In genomic region chr4:56856371-56856949, GRCm38 (mm10) we compare ENCODE assay signal across 18 mouse cellular contexts.
"Had no signal": no experiment of that assay in that cellular context is flagged by ENCODE, and none has a peak within 500 bp of the region (broad histone marks: within the 10 kb centered on the region; RNA-seq: fewer than 3 reads in every experiment).

No protein-coding gene starts in this region.

- ATAC-seq: liver, postnatal 0 days; midbrain, embryonic 13.5 days had no signal

- H3K4me3 ChIP-seq: limb, embryonic 12.5 days; liver, embryonic 13.5 days; lung, embryonic 15.5 days; midbrain, embryonic 13.5 days; neural tube, embryonic 12.5 days; stomach, embryonic 15.5 days had no signal

- H3K9me3 ChIP-seq: limb, embryonic 12.5 days; liver, embryonic 13.5 days; lung, embryonic 15.5 days; midbrain, embryonic 13.5 days; neural tube, embryonic 12.5 days; stomach, embryonic 15.5 days had no signal

- H3K4me1 ChIP-seq: limb, embryonic 12.5 days; lung, embryonic 15.5 days; neural tube, embryonic 12.5 days; stomach, embryonic 15.5 days had no signal

- H3K4me2 ChIP-seq: limb, embryonic 12.5 days; liver, embryonic 13.5 days; lung, embryonic 15.5 days; midbrain, embryonic 13.5 days; neural tube, embryonic 12.5 days; stomach, embryonic 15.5 days had no signal

- DNase-seq: kidney, adult 8-10 months; kidney, postnatal 36 days; layer of hippocampus, adult 9-11 months; layer of hippocampus, postnatal 36 days; liver; liver, embryonic 13.5 days; liver, postnatal 0 days; lung, postnatal 14 days; right cerebral cortex, postnatal 4 days; spleen, adult 18-20 months; thymus, adult 2 months; thymus, postnatal 25 days had no signal

- H3K27ac ChIP-seq: limb, embryonic 12.5 days; liver, embryonic 13.5 days; lung, embryonic 15.5 days; macrophage; midbrain, embryonic 13.5 days; neural tube, embryonic 12.5 days; stomach, embryonic 15.5 days had no signal

- H3K36me3 ChIP-seq: limb, embryonic 12.5 days; liver, embryonic 13.5 days; lung, embryonic 15.5 days; midbrain, embryonic 13.5 days; neural tube, embryonic 12.5 days; stomach, embryonic 15.5 days had no signal

- H3K27me3 ChIP-seq: limb, embryonic 12.5 days; liver, embryonic 13.5 days; lung, embryonic 15.5 days; midbrain, embryonic 13.5 days; neural tube, embryonic 12.5 days; stomach, embryonic 15.5 days had no signal

- H3K9ac ChIP-seq: limb, embryonic 12.5 days; liver, embryonic 13.5 days; liver, postnatal 0 days; lung, embryonic 15.5 days; midbrain, embryonic 13.5 days; neural tube, embryonic 12.5 days; stomach, embryonic 15.5 days had no signal
